Mouse (Mus musculus) inflammation-experienced regulatory T-cells, adult 16 weeks (primary cell): ENCODE data around the gene Rhbdd2. TPM values are rescaled to one million over a fixed set of nuclear protein-coding genes. Genes with fewer than 3 reads are reported as not detected.

Experiments used
- polyA plus RNA-seq: library from polyadenylated mRNA; unstranded; fragments of 100-300 nt; shearing (Covaris generic); gene quantifications from one replicate; pipeline ENCODE4 v1.2.1, GENCODE M21; 2017

The Rhbdd2 gene
- 43.4 TPM for polyA plus RNA-seq

GRCm38 (mm10) chr5:135632117-135632796 lies at the start of gene Rhbdd2:
TSS of gene Rhbdd2 (plus strand) at chr5:135632618.

GRCm38 (mm10) chr5:135669741-135670275 lies 37.4 kb downstream of the Rhbdd2 start, which contains the start of gene Por:
TSS of gene Por (plus strand) at chr5:135670033.

Other genes with a start within 250 kb of the Rhbdd2 start
- 3.6 TPM for gene Pom121, start 238.1 kb upstream of the Rhbdd2 start, polyA plus RNA-seq
- gene Hip1, start 87.5 kb upstream of the Rhbdd2 start, polyA plus RNA-seq, result 11.0 TPM
- not detected for gene Ccl26, start 69.0 kb upstream of the Rhbdd2 start, polyA plus RNA-seq
- 0.72 TPM for gene Ccl24, start 59.6 kb upstream of the Rhbdd2 start, polyA plus RNA-seq
- gene Por, start 37.4 kb downstream of the Rhbdd2 start, polyA plus RNA-seq, result 93.5 TPM
- gene Tmem120a, start 111.8 kb downstream of the Rhbdd2 start, polyA plus RNA-seq, result 72.4 TPM
- gene Styxl1, start 145.8 kb downstream of the Rhbdd2 start, polyA plus RNA-seq, result 1.0 TPM
- gene Mdh2, start 145.9 kb downstream of the Rhbdd2 start, polyA plus RNA-seq, result 565 TPM
- not detected for gene Srrm3, start 174.3 kb downstream of the Rhbdd2 start, polyA plus RNA-seq